Mouse (Mus musculus) intestine, embryonic 14.5 days (tissue): ENCODE results near the gene Prdm16. TPM values are rescaled to one million over a fixed set of nuclear protein-coding genes. Genes with fewer than 3 reads are reported as not detected.

Experiments
- ATAC-seq: fragments of 200-750 bp; cut with Nextera tagmentation; replicated peaks from 2 replicates; pipeline ENCODE4 v1.8.0; 2017; ENCODE audit warnings: low read depth, moderate number of reproducible peaks, moderate TSS enrichment, moderate library complexity; ENCODE audit not compliant: low FRiP score, low TSS enrichment
- DNase-seq: peaks from one replicate; pipeline ENCODE4 v3.0.0-alpha.2; 2018; ENCODE audit warnings: low spot score
- H3K27ac ChIP-seq: fragments of 300-500 bp; sonication (generic); 2 replicates; pipeline ENCODE4 v1.5.1; 2014; ENCODE audit warnings: low read depth, mild to moderate bottlenecking, control low read depth
- H3K27me3 ChIP-seq: fragments of 300-500 bp; sonication (generic); replicated peaks from 2 replicates; pipeline ENCODE4 v1.6.1; 2014; ENCODE audit warnings: low read length, control low read depth; ENCODE audit not compliant: control insufficient read depth, insufficient read depth
- H3K36me3 ChIP-seq: fragments of 300-500 bp; sonication (generic); 2 replicates; pipeline ENCODE4 v1.6.1; 2014; ENCODE audit warnings: low read length, control low read depth; ENCODE audit not compliant: control insufficient read depth, insufficient read depth
- H3K4me1 ChIP-seq: fragments of 300-500 bp; sonication (generic); replicated peaks from 2 replicates; pipeline ENCODE4 v1.6.1; 2014; ENCODE audit warnings: low read length, control low read depth, mixed read lengths; ENCODE audit not compliant: control insufficient read depth, insufficient read depth
- H3K4me2 ChIP-seq: fragments of 300-500 bp; sonication (generic); 2 replicates; pipeline ENCODE4 v1.6.1; 2014; ENCODE audit warnings: low read length
- H3K4me3 ChIP-seq: fragments of 300-500 bp; sonication (generic); 2 replicates; pipeline ENCODE4 v1.5.1; 2014; ENCODE audit warnings: low read depth, low read length, control low read depth, mixed read lengths
- H3K9ac ChIP-seq: fragments of 300-500 bp; sonication (generic); 2 replicates; pipeline ENCODE4 v1.6.1; 2014; ENCODE audit warnings: mild to moderate bottlenecking, low read length
- H3K9me3 ChIP-seq: fragments of 300-500 bp; sonication (generic); 2 replicates; pipeline ENCODE4 v1.6.1; 2016; ENCODE audit warnings: low read length, control low read depth; ENCODE audit not compliant: control insufficient read depth
- WGBS: fragments of 180-500 bp; shearing (Covaris S2); extraction: QIAGEN DNeasy Blood & Tissue Kit; methylation state at CpG from one replicate; pipeline ENCODE4 v1.1.7; 2014; 5-methylcytosine and 5-hydroxymethylcytosine counted together
- polyA plus RNA-seq: library from polyadenylated mRNA; unstranded; fragments of >200 nt; fragmentation: Nextera tagmentation; extraction: Ambion mirVana; gene quantifications from 2 replicates; pipeline ENCODE4 v1.2.1, GENCODE M21; 2014

The Prdm16 gene
- polyA plus RNA-seq, 1 experiment from 2014 or later: 19.7 TPM

GRCm38 (mm10) chr4:154471447-154472101, 165.1 kb downstream of the Prdm16 start:
- 0 out of 2 replicates have a peak overlapping the region, but pooled peaks have one; percentile 9 for H3K4me2 ChIP-seq
- H3K27ac ChIP-seq: 0 out of 2 replicates have a peak overlapping the region, but pooled peaks have one; percentile 18
- DNase-seq (peak; percentile 79), ATAC-seq (peak; percentile 88)
- peaks cover 15% of the 10 kb centered on the region; the same call in 1 of the 2 replicates for H3K4me1 ChIP-seq
- no peak overlapping the region for H3K4me3 ChIP-seq
- no peaks in the 10 kb centered on the region for H3K9me3 ChIP-seq
- no peaks in the 10 kb centered on the region for H3K36me3 ChIP-seq
- WGBS: 16% methylated on average over 17 of the region's 17 CpGs
- no peak overlapping the region for H3K9ac ChIP-seq
- H3K27me3 ChIP-seq: peaks cover 12% of the 10 kb centered on the region; the same call in 1 of the 2 replicates

GRCm38 (mm10) chr4:154466305-154466704, 170.4 kb downstream of the Prdm16 start:
- H3K4me3 ChIP-seq: no peak overlapping the region
- no peaks in the 10 kb centered on the region for H3K9me3 ChIP-seq
- no peaks in the 10 kb centered on the region for H3K4me1 ChIP-seq
- no peak overlapping the region for H3K9ac ChIP-seq
- 27% methylated on average over 5 of the region's 5 CpGs for WGBS
- ATAC-seq (no peak), DNase-seq (peak; percentile 85)
- H3K27me3 ChIP-seq: no peaks in the 10 kb centered on the region
- H3K36me3 ChIP-seq: no peaks in the 10 kb centered on the region
- H3K27ac ChIP-seq: no peak overlapping the region
- H3K4me2 ChIP-seq: no peak overlapping the region

GRCm38 (mm10) chr4:154465123-154465522, 171.6 kb downstream of the Prdm16 start:
- Histone ChIP-seq H3K27me3 (no peaks in the 10 kb centered on the region), H3K4me3 (no peak overlapping the region), H3K36me3 (no peaks in the 10 kb centered on the region), H3K27ac (no peak overlapping the region), H3K4me1 (no peaks in the 10 kb centered on the region), H3K9ac (no peak overlapping the region), H3K9me3 (no peaks in the 10 kb centered on the region), H3K4me2 (no peak overlapping the region)
- no peak for DNase-seq
- WGBS: 76% methylated on average over 9 of the region's 9 CpGs
- ATAC-seq: no peak

GRCm38 (mm10) chr4:154460021-154460420, 176.7 kb downstream of the Prdm16 start:
- ATAC-seq (no peak), DNase-seq (no peak)
- Histone ChIP-seq H3K9me3 (no peaks in the 10 kb centered on the region), H3K4me1 (no peaks in the 10 kb centered on the region), H3K4me2 (no peak overlapping the region), H3K4me3 (no peak overlapping the region), H3K9ac (no peak overlapping the region), H3K36me3 (no peaks in the 10 kb centered on the region), H3K27me3 (no peaks in the 10 kb centered on the region), H3K27ac (no peak overlapping the region)
- 65% methylated on average over 13 of the region's 13 CpGs for WGBS

- Histone ChIP-seq H3K36me3 (no peaks in the 10 kb centered on the region), H3K9ac (no peak overlapping the region), H3K27me3 (no peaks in the 10 kb centered on the region), H3K4me3 (no peak overlapping the region), H3K4me2 (no peak overlapping the region), H3K4me1 (no peaks in the 10 kb centered on the region), H3K27ac (no peak overlapping the region), H3K9me3 (no peaks in the 10 kb centered on the region)
- DNase-seq (no peak), ATAC-seq (no peak)
- 85% methylated on average over 3 of the region's 3 CpGs for WGBS
Measured at GRCm38 (mm10) chr4:154457756-154458155, 178.9 kb downstream of the Prdm16 start.

GRCm38 (mm10) chr4:154456265-154456822, 180.3 kb downstream of the Prdm16 start:
- no peaks in the 10 kb centered on the region for H3K36me3 ChIP-seq
- 75% methylated on average over 11 of the region's 11 CpGs for WGBS
- ATAC-seq (no peak), DNase-seq (no peak)
- H3K27ac ChIP-seq: no peak overlapping the region
- no peak overlapping the region for H3K9ac ChIP-seq
- no peaks in the 10 kb centered on the region for H3K27me3 ChIP-seq
- H3K9me3 ChIP-seq: no peaks in the 10 kb centered on the region
- no peaks in the 10 kb centered on the region for H3K4me1 ChIP-seq
- no peak overlapping the region for H3K4me3 ChIP-seq
- H3K4me2 ChIP-seq: no peak overlapping the region

GRCm38 (mm10) chr4:154450441-154450840, 186.2 kb downstream of the Prdm16 start:
- no peaks in the 10 kb centered on the region for H3K27me3 ChIP-seq
- no peaks in the 10 kb centered on the region for H3K9me3 ChIP-seq
- no peak overlapping the region for H3K4me2 ChIP-seq
- no peaks in the 10 kb centered on the region for H3K4me1 ChIP-seq
- no peak for ATAC-seq
- no peaks in the 10 kb centered on the region for H3K36me3 ChIP-seq
- DNase-seq: no peak
- WGBS: 92% methylated on average over 9 of the region's 9 CpGs
- no peak overlapping the region for H3K4me3 ChIP-seq
- no peak overlapping the region for H3K9ac ChIP-seq
- H3K27ac ChIP-seq: no peak overlapping the region

- H3K4me3 ChIP-seq: no peak overlapping the region
- no peak overlapping the region for H3K4me2 ChIP-seq
- no peak overlapping the region for H3K27ac ChIP-seq
- WGBS: 83% methylated on average over 4 of the region's 4 CpGs
- H3K27me3 ChIP-seq: no peaks in the 10 kb centered on the region
- H3K36me3 ChIP-seq: no peaks in the 10 kb centered on the region
- H3K9me3 ChIP-seq: no peaks in the 10 kb centered on the region
- H3K4me1 ChIP-seq: no peaks in the 10 kb centered on the region
- H3K9ac ChIP-seq: no peak overlapping the region
- ATAC-seq: no peak
- DNase-seq: no peak
Measured at GRCm38 (mm10) chr4:154450036-154450435, 186.6 kb downstream of the Prdm16 start.

GRCm38 (mm10) chr4:154449343-154449742, 187.3 kb downstream of the Prdm16 start:
- no peak overlapping the region for H3K4me2 ChIP-seq
- no peaks in the 10 kb centered on the region for H3K36me3 ChIP-seq
- H3K27ac ChIP-seq: no peak overlapping the region
- no peaks in the 10 kb centered on the region for H3K9me3 ChIP-seq
- no peak overlapping the region for H3K9ac ChIP-seq
- ATAC-seq (0 out of 2 replicates have a peak, but pooled peaks have one; percentile 11), DNase-seq (peak; percentile 71)
- H3K4me3 ChIP-seq: no peak overlapping the region
- 14% methylated on average over 3 of the region's 3 CpGs for WGBS
- no peaks in the 10 kb centered on the region for H3K27me3 ChIP-seq
- no peaks in the 10 kb centered on the region for H3K4me1 ChIP-seq
